Mouse (Mus musculus) bone marrow macrophage, adult 2 months (primary cell): ENCODE results near the gene Ada.

Source experiments
- CTCF ChIP-seq: IDR thresholded peaks from 2 replicates; pipeline ENCODE4 v1.5.1; 2012; ENCODE audit warnings: low read depth, mild to moderate bottlenecking, low read length, moderate library complexity
- POLR2A ChIP-seq: IDR thresholded peaks from 2 replicates; pipeline ENCODE4 v1.6.1; 2012; ENCODE audit warnings: mild to moderate bottlenecking, low read depth, low read length, borderline replicate concordance

DNA sequence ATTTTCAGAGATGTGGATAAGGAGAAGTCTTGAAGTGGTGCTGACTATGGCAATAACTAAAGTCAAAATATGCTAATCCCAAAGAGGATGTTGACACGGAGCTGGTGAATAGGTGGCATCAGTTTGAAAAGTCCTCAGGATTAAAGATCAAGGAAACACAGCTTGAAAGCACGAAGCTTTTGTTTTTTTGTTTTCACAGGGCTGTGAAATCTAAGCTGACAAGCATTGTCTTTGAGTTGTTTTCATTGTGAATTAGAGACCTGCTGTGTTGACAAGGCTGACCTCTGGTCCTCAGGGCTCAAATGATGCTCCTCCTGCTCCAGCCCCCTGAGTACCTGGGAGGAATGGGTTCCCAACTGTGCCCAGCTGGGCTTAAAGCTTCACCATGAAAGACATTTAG lies 27.0 kb upstream of the Ada start:
- no peak for TF ChIP-seq CTCF
- no peak for TF ChIP-seq POLR2A
